Mouse (Mus musculus) cortical plate, adult 2 months (tissue): ENCODE measurements at regions not wholly inside any gene's neighbourhood (a gene's known extent, or its start where the extent isn't known, plus 50 kb on each side); places are given as distances from the start of the nearest gene placed in this dataset.

Source experiments
- CTCF ChIP-seq: fragments of 200-500 bp; IDR thresholded peaks from 2 replicates; pipeline ENCODE4 v1.5.1; 2011; ENCODE audit warnings: mild to moderate bottlenecking, control low read depth, low read length; ENCODE audit not compliant: insufficient read depth; ENCODE audit errors: extremely low read depth
- POLR2A ChIP-seq: fragments of 200-500 bp; IDR thresholded peaks from 2 replicates; pipeline ENCODE4 v1.6.1; 2011; ENCODE audit warnings: mild to moderate bottlenecking, low read length, control low read depth; ENCODE audit not compliant: insufficient read depth; ENCODE audit errors: extremely low read depth

GRCm38 (mm10) chr13:34398847-34399246 is 53.9 kb upstream of the Slc22a23 start:
- TF ChIP-seq CTCF (no peak), POLR2A (no peak)
